Comparison of ENCODE assay signal across 10 mouse cellular contexts in genomic region chr3:101398877-101399276, GRCm38 (mm10). TPM values are rescaled to one million over a fixed set of nuclear protein-coding genes. Genes with fewer than 3 reads are reported as not detected.
DNase-seq lines count a peak whose midpoint lies in the region; ATAC-seq and TF ChIP-seq lines count a peak whose summit lies in the region.
"Had no signal": no experiment of that assay in that cellular context is flagged by ENCODE, and none has a peak within 500 bp of the region (broad histone marks: within the 10 kb centered on the region; RNA-seq: fewer than 3 reads in every experiment).

No protein-coding gene starts in this region.

- H3K4me1 ChIP-seq in heart, postnatal 0 days (ENCODE audit: control insufficient read depth, insufficient read depth): peaks cover 55% of the 10 kb centered on the region
- H3K4me1 ChIP-seq in forebrain, postnatal 0 days (ENCODE audit: insufficient read depth): peaks cover 11% of the 10 kb centered on the region
- H3K4me1 ChIP-seq in midbrain, embryonic 13.5 days (replicated peaks): peaks cover 68% of the 10 kb centered on the region
- H3K4me1 ChIP-seq in thymus, adult 2 months (replicated peaks; ENCODE audit: control insufficient read depth, insufficient read depth, low read length): no peaks in the 10 kb centered on the region; the same call in 1 of the 2 replicates

- no peak for DNase-seq in heart, postnatal 0 days (ENCODE audit: low spot score)
- no peak for DNase-seq in heart, adult 8-10 months (ENCODE audit: low spot score)
- DNase-seq in brain, embryonic 14.5 days (ENCODE audit: low read depth): peak; percentile 44
- no peak for DNase-seq in forebrain, postnatal 0 days
- DNase-seq in thymus, postnatal 4 days: no peak
- no peak for DNase-seq in right cerebral cortex, postnatal 14 days
- no peak for DNase-seq in thymus, adult 2 months
- DNase-seq: kidney, postnatal 25 days had no signal

- H3K36me3 ChIP-seq in heart, postnatal 0 days (replicated peaks; ENCODE audit: control insufficient read depth, insufficient read depth, low read length): no peaks in the 10 kb centered on the region
- H3K36me3 ChIP-seq in forebrain, postnatal 0 days (ENCODE audit: insufficient read depth): no peaks in the 10 kb centered on the region
- no peaks in the 10 kb centered on the region for H3K36me3 ChIP-seq in midbrain, embryonic 13.5 days
- no peaks in the 10 kb centered on the region for H3K36me3 ChIP-seq in thymus, adult 2 months (ENCODE audit: control insufficient read depth, insufficient read depth, low read length)

- ATAC-seq in heart, postnatal 0 days (ENCODE audit: insufficient read depth, low read depth): no peak
- ATAC-seq in forebrain, postnatal 0 days: no peak
- no peak for ATAC-seq in midbrain, embryonic 13.5 days
- ATAC-seq: Patski had no signal

- no peak overlapping the region for H3K4me2 ChIP-seq in heart, postnatal 0 days (ENCODE audit: low read depth, low read length)
- no peak overlapping the region for H3K4me2 ChIP-seq in forebrain, postnatal 0 days (ENCODE audit: low read depth)
- no peak overlapping the region for H3K4me2 ChIP-seq in midbrain, embryonic 13.5 days (replicated peaks)

- TF ChIP-seq EP300 in heart, postnatal 0 days (IDR thresholded peaks at IDR 0.05; ENCODE audit: low read depth): no peak

- no peaks in the 10 kb centered on the region for H3K9me3 ChIP-seq in heart, postnatal 0 days (replicated peaks; ENCODE audit: control insufficient read depth, low read length)
- no peaks in the 10 kb centered on the region for H3K9me3 ChIP-seq in forebrain, postnatal 0 days (ENCODE audit: low read length)
- H3K9me3 ChIP-seq in midbrain, embryonic 13.5 days: no peaks in the 10 kb centered on the region

- H3K4me3 ChIP-seq in heart, postnatal 0 days (ENCODE audit: low read depth, low read length): no peak overlapping the region
- no peak overlapping the region for H3K4me3 ChIP-seq in forebrain, postnatal 0 days (ENCODE audit: low read depth, low read length)
- no peak overlapping the region for H3K4me3 ChIP-seq in midbrain, embryonic 13.5 days (replicated peaks)
- no peak overlapping the region for H3K4me3 ChIP-seq in thymus, adult 2 months (ENCODE audit: control insufficient read depth, insufficient read depth, low read length)

- TF ChIP-seq CTCF in heart, postnatal 0 days (IDR thresholded peaks at IDR 0.05; ENCODE audit: low read depth): peak; percentile 23; the same call in 1 of the 2 replicates
- no peak for TF ChIP-seq CTCF in brain, embryonic 14.5 days (IDR thresholded peaks at IDR 0.05; ENCODE audit: borderline replicate concordance, extremely low read depth, insufficient read depth, insufficient read length)
- TF ChIP-seq CTCF in forebrain, postnatal 0 days (IDR thresholded peaks at IDR 0.05; ENCODE audit: low read depth): 0 out of 2 replicates have a peak, but pooled peaks have one; percentile 21
- TF ChIP-seq CTCF in thymus, adult 2 months (IDR thresholded peaks at IDR 0.05; ENCODE audit: borderline replicate concordance, control insufficient read depth, extremely low read depth, insufficient read depth, low read length, poor library complexity): no peak

- peak overlapping the region; percentile 40 for H3K27ac ChIP-seq in heart, postnatal 0 days (ENCODE audit: low read depth)
- no peak overlapping the region for H3K27ac ChIP-seq in forebrain, postnatal 0 days (ENCODE audit: low read depth, low read length)
- H3K27ac ChIP-seq in midbrain, embryonic 13.5 days: 0 out of 2 replicates have a peak overlapping the region, but pooled peaks have one; percentile 21
- H3K27ac ChIP-seq in thymus, adult 2 months (ENCODE audit: control insufficient read depth, insufficient read depth, low read length): no peak overlapping the region

- no peaks in the 10 kb centered on the region for H3K27me3 ChIP-seq in heart, postnatal 0 days (ENCODE audit: control insufficient read depth, insufficient read depth, low read length)
- H3K27me3 ChIP-seq in forebrain, postnatal 0 days (ENCODE audit: insufficient read depth, low read length): no peaks in the 10 kb centered on the region
- 0 out of 2 replicates have a peak, but pooled peaks cover 6% of the 10 kb centered on the region for H3K27me3 ChIP-seq in midbrain, embryonic 13.5 days
- no peaks in the 10 kb centered on the region for H3K27me3 ChIP-seq in thymus, adult 2 months (ENCODE audit: control insufficient read depth, insufficient read depth, low read length)
- H3K27me3 ChIP-seq: Patski had no signal

- H3K9ac ChIP-seq in heart, postnatal 0 days (replicated peaks; ENCODE audit: low read depth, low read length): no peak overlapping the region
- H3K9ac ChIP-seq in forebrain, postnatal 0 days: no peak overlapping the region
- no peak overlapping the region for H3K9ac ChIP-seq in midbrain, embryonic 13.5 days (replicated peaks)

- WGBS in heart, postnatal 0 days: 40% methylated on average over 2 of the region's 2 CpGs
- WGBS in forebrain, postnatal 0 days: 42% methylated on average over 2 of the region's 2 CpGs
- 72% methylated on average over 2 of the region's 2 CpGs for WGBS in midbrain, embryonic 13.5 days
- 81% methylated on average over 2 of the region's 2 CpGs for WGBS in thymus, adult 2 months

- no peak for TF ChIP-seq POLR2A in brain, embryonic 14.5 days (IDR thresholded peaks at IDR 0.05; ENCODE audit: borderline replicate concordance, extremely low read depth, insufficient read depth, insufficient read length, poor library complexity, severe bottlenecking)
- no peak for TF ChIP-seq POLR2A in thymus, adult 2 months (IDR thresholded peaks at IDR 0.05; ENCODE audit: control insufficient read depth, extremely low read depth, insufficient read depth, low read length, poor library complexity)

RNA-seq across cellular contexts. Expression of gene Igsf3, which starts 22.0 kb away (rescaled TPM):
- 23.9 and 27.1 TPM in 2 replicates for total RNA-seq in heart, postnatal 0 days (2014; rRNA removed; ENCODE audit: low replicate concordance)
- polyA plus RNA-seq in heart, postnatal 0 days (2015; fragmentation: Nextera tagmentation; extraction: Ambion mirVana): 16.6 and 18.0 TPM in 2 replicates
- 10 to 100 TPM; 10.1 to 12.3 (median 12.0) TPM for total RNA-seq in heart, adult 8-10 months (2022)
- polyA plus RNA-seq in brain, embryonic 14.5 days (2012; rRNA removed): 17.4 and 36.0 TPM in 2 replicates
- total RNA-seq in forebrain, postnatal 0 days (2014; rRNA removed): 54.8 and 74.0 TPM in 2 replicates
- polyA plus RNA-seq in forebrain, postnatal 0 days (2015; fragmentation: Nextera tagmentation; extraction: Ambion mirVana): 59.9 and 77.0 TPM in 2 replicates
- 75.5 and 79.1 TPM in 2 replicates for polyA plus RNA-seq in midbrain, embryonic 13.5 days (2015; fragmentation: Nextera tagmentation; extraction: Ambion mirVana)
- polyA plus RNA-seq in thymus, adult 2 months (2012; rRNA removed): 8.6 and 9.7 TPM in 2 replicates

Comparison
In these comparisons a context has a peak if more than half of its experiments do, and no peak if none do; other contexts are left out.
1. H3K27ac ChIP-seq: peak in heart, postnatal 0 days (single experiment) and midbrain, embryonic 13.5 days (single experiment); none in forebrain, postnatal 0 days (single experiment) and thymus, adult 2 months (single experiment).
2. CTCF ChIP-seq: peak in heart, postnatal 0 days (single experiment) and forebrain, postnatal 0 days (single experiment); none in brain, embryonic 14.5 days (single experiment) and thymus, adult 2 months (single experiment).